Mouse (Mus musculus) embryo, embryonic 9.5 days (tissue): Measurements from ENCODE around the gene Tex16.

Experiments used
- DNase-seq: peaks from one replicate; pipeline ENCODE4 v3.0.0-alpha.2; 2017; ENCODE audit errors: extremely low spot score

Tex16 gene

DNA sequence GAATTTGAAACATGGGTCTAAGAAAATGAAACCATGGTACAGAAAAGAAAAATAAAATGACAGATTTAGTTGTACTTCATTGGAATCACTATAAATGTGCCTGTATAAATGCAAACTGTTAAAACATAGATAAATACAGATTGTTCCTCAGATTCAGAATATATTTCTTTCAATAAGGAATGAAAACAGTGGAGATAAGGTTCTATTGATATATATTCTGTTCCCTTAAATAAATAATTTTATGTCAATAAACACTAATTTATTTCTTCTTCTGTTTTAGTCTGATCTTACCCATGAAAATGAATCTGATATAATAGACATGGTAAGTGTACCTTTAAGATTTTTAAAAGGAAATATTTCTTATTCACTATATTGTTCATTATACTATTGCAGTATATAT lies at the start of gene Tex16:
Gene Tex16 (plus strand): TSS at position 301 of the 400 bp plus-strand sequence.
- no peak for DNase-seq

DNA sequence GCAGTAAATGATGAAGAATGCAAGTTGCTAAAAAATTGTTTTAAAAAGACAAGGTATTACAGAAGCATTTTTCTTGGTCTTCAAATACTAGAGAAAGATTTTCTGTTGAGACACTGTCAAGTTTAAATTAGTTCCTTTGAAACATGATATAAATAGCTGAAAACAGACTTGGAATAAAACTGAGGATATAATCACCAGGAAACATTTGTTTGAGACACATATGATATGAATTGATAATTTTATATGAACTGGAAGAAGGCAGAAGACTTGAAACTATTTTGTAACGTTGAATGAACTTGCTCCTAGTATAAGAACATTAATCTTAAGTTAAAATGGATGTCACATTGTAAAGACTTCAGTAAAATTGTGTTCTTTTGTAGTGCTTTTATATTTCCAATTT lies 11.1 kb upstream of the Tex16 start:
- DNase-seq: no peak
